Mouse (Mus musculus): Measurements from ENCODE around the gene Nacad. TPM values are rescaled to one million over a fixed set of nuclear protein-coding genes. Genes with fewer than 3 reads are reported as not detected.

The Nacad gene
- total and polyA plus RNA-seq, 3 experiments, result 0.13 to 0.34 TPM; not detected in 1

- in situ Hi-C loops (cut with MboI; ENCODE audit: low pct_ligation_motif_present, low pct_unique_long_range_greater_than_20kb, low sequenced_read_pairs), result no loop called here
- H3K9ac ChIP-seq (ENCODE audit: insufficient read depth, low read depth), result no peak overlapping the region
- dilution Hi-C loops (cut with MboI; ENCODE audit: extremely low pct_ligation_motif_present, extremely low pct_unique_long_range_greater_than_20kb, low sequenced_read_pairs), result no loop called here
- H3K79me2 ChIP-seq (replicated peaks; ENCODE audit: control insufficient read depth, extremely low read depth, insufficient read depth, poor library complexity, severe bottlenecking), result no peaks in the 10 kb centered on the region
- peaks cover 0 to 15% of the 10 kb centered on the region in 2 experiments; a peak in 1 of 4 replicates for H3K4me1 ChIP-seq (ENCODE audit: control insufficient read depth in 1 of 2, insufficient read depth in 2 of 2)
- peaks cover 20 to 82% of the 10 kb centered on the region in 2 experiments for H3K36me3 ChIP-seq (replicated peaks in 1 of 2; ENCODE audit: control insufficient read depth in 1 of 2, insufficient read depth in 1 of 2, low read length in 1 of 2)
- TF ChIP-seq JUN (IDR thresholded peaks at IDR 0.05; ENCODE audit: insufficient read depth, low read depth, low read length) (no peak), EP300 (IDR thresholded peaks at IDR 0.05; ENCODE audit: low read length) (no peak), NRF1 (IDR thresholded peaks at IDR 0.05; ENCODE audit: low read depth, low read length) (no peak), BHLHE40 (IDR thresholded peaks at IDR 0.05; ENCODE audit: low read depth, low read length) (no peak), CHD2 (IDR thresholded peaks at IDR 0.05; ENCODE audit: low read length) (no peak), ZC3H11A (IDR thresholded peaks at IDR 0.05; ENCODE audit: low read depth, low read length) (no peak), E2F4 (IDR thresholded peaks at IDR 0.05; ENCODE audit: insufficient replicate concordance, low read depth, low read length) (no peak), MYC (IDR thresholded peaks at IDR 0.05; ENCODE audit: low read depth, low read length) (no peak), MAZ (IDR thresholded peaks at IDR 0.05; ENCODE audit: low read depth, low read length) (no peak), TBP (conservative IDR thresholded peaks at IDR 0.05; ENCODE audit: low read depth, low read length) (no peak), GABPA (IDR thresholded peaks at IDR 0.05; ENCODE audit: insufficient replicate concordance, low read depth, low read length) (no peak), JUND (conservative IDR thresholded peaks at IDR 0.05; ENCODE audit: low read depth, low read length) (no peak), ETS1 (conservative IDR thresholded peaks at IDR 0.05; ENCODE audit: low read depth, low read length) (no peak), MAX (IDR thresholded peaks at IDR 0.05; ENCODE audit: low read length) (no peak), ZMIZ1 (IDR thresholded peaks at IDR 0.05; ENCODE audit: low read depth, low read length) (no peak)
- H3K27ac ChIP-seq (ENCODE audit: insufficient read depth, low read depth), result no peak overlapping the region
- H3K4me2 ChIP-seq (ENCODE audit: insufficient read depth, low read depth, poor library complexity, severe bottlenecking), result no peak overlapping the region
- no peaks in the 10 kb centered on the region for H3K9me3 ChIP-seq (replicated peaks; ENCODE audit: low read length)
- no peak overlapping the region for H3K4me3 ChIP-seq (replicated peaks in 1 of 3; ENCODE audit: low read depth in 2 of 3, low read length in 2 of 3, poor library complexity in 1 of 3)
- no peak for DNase-seq (ENCODE audit: extremely low read depth)
- no peaks in the 10 kb centered on the region for H3K27me3 ChIP-seq (replicated peaks)
These were observed 36.5 kb downstream of the Nacad start for GRCm38 (mm10) chr11:6569410-6569777.

- H3K4me2 ChIP-seq (ENCODE audit: insufficient read depth, low read depth, poor library complexity, severe bottlenecking), result no peak overlapping the region
These were observed 37.1 kb downstream of the Nacad start for GRCm38 (mm10) chr11:6568584-6569409.

More at GRCm38 (mm10) chr11:6568584-6569409, 37.1 kb downstream of the Nacad start:
- no peak overlapping the region for H3K4me3 ChIP-seq (replicated peaks in 1 of 3; ENCODE audit: low read depth in 2 of 3, low read length in 2 of 3, poor library complexity in 1 of 3)
- TF ChIP-seq RAD21 (IDR thresholded peaks at IDR 0.05; ENCODE audit: low read depth, low read length), result peak; percentile 58
- no peak for TF ChIP-seq MAFK (IDR thresholded peaks at IDR 0.05; ENCODE audit: insufficient replicate concordance, low read length)
- peak in 1 of 2 experiments; percentile 61; a peak in 2 of 4 replicates for TF ChIP-seq CTCF (conservative IDR thresholded peaks at IDR 0.05 in 1 of 2, IDR thresholded peaks at IDR 0.05 in 1 of 2; ENCODE audit: low read depth in 2 of 2, low read length in 2 of 2)
- DNase-seq (ENCODE audit: extremely low read depth), result peak; percentile 34
- H3K27me3 ChIP-seq (replicated peaks), result no peaks in the 10 kb centered on the region
- H3K9me3 ChIP-seq (replicated peaks; ENCODE audit: low read length), result no peaks in the 10 kb centered on the region
- no peak overlapping the region for H3K9ac ChIP-seq (ENCODE audit: insufficient read depth, low read depth)
- no peak overlapping the region for H3K27ac ChIP-seq (ENCODE audit: insufficient read depth, low read depth)
- dilution Hi-C loops (cut with MboI; ENCODE audit: extremely low pct_ligation_motif_present, extremely low pct_unique_long_range_greater_than_20kb, low sequenced_read_pairs), result no loop called here
- H3K4me1 ChIP-seq (ENCODE audit: control insufficient read depth in 1 of 2, insufficient read depth in 2 of 2), result peaks cover 0 to 15% of the 10 kb centered on the region in 2 experiments; a peak in 1 of 4 replicates
- peaks cover 20 to 85% of the 10 kb centered on the region in 2 experiments for H3K36me3 ChIP-seq (replicated peaks in 1 of 2; ENCODE audit: control insufficient read depth in 1 of 2, insufficient read depth in 1 of 2, low read length in 1 of 2)
- H3K79me2 ChIP-seq (replicated peaks; ENCODE audit: control insufficient read depth, extremely low read depth, insufficient read depth, poor library complexity, severe bottlenecking), result no peaks in the 10 kb centered on the region
- in situ Hi-C loops (cut with MboI; ENCODE audit: low pct_ligation_motif_present, low pct_unique_long_range_greater_than_20kb, low sequenced_read_pairs), result no loop called here
